Comparison of ENCODE assay signal across 9 mouse cellular contexts in the genomic region with DNA sequence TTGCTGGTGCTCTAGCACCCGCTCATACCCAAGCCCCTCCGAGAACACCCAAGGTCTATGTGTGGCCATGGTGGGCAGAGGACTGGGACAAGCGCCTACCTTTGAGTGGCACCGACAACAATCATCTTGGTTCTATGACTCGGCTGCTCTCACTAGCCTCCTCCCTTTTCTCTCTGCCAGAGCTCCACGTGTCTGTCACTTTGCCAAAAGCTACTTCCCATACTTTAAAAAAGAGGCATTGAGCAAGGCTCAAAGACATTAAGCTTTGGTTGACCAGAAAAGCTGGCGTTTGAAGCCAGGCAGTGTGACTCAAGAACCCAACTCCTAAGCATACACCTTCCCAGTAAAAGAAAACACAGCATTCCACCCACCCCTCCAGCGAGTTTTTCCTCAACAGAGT. TPM values are rescaled to one million over a fixed set of nuclear protein-coding genes. Genes with fewer than 3 reads are reported as not detected.
A peak's percentile ranks its signal among the peaks of the same experiment; 100 is the strongest.
DNase-seq lines count a peak whose midpoint lies in the region; ATAC-seq and TF ChIP-seq lines count a peak whose summit lies in the region.
"Had no signal": no experiment of that assay in that cellular context is flagged by ENCODE, and none has a peak within 500 bp of the region (broad histone marks: within the 10 kb centered on the region; RNA-seq: fewer than 3 reads in every experiment).

No protein-coding gene starts in this region.

- no peaks in the 10 kb centered on the region for H3K9me3 ChIP-seq in forebrain, embryonic 13.5 days (replicated peaks)
- H3K9me3 ChIP-seq in intestine, postnatal 0 days (ENCODE audit: control insufficient read depth), result no peaks in the 10 kb centered on the region
- H3K9me3 ChIP-seq in lung, embryonic 15.5 days, result no peaks in the 10 kb centered on the region

- ATAC-seq in forebrain, embryonic 13.5 days, result 0 out of 2 replicates have a peak, but pooled peaks have one; percentile 14
- no peak for ATAC-seq in intestine, postnatal 0 days
- peak; percentile 16 for ATAC-seq in lung, embryonic 15.5 days (ENCODE audit: borderline replicate concordance, extremely low read depth, low FRiP score, low TSS enrichment)

- DNase-seq in urinary bladder, postnatal 14 days (ENCODE audit: low spot score), result peak; percentile 53
- no peak for DNase-seq in urinary bladder, postnatal 4 days (ENCODE audit: low spot score in 2 of 2)
- DNase-seq in cerebellum, postnatal 25 days, result no peak
- no peak for DNase-seq in retina, postnatal 1 day
- DNase-seq in cerebellum, adult 11 months, result no peak

- H3K4me2 ChIP-seq in forebrain, embryonic 13.5 days, result peak overlapping the region; percentile 88
- peak overlapping the region; percentile 90 for H3K4me2 ChIP-seq in intestine, postnatal 0 days (replicated peaks; ENCODE audit: low read depth)
- peak overlapping the region; percentile 95 for H3K4me2 ChIP-seq in lung, embryonic 15.5 days

- H3K4me1 ChIP-seq in forebrain, embryonic 13.5 days, result peaks cover 29% of the 10 kb centered on the region
- peaks cover 10% of the 10 kb centered on the region; the same call in 1 of the 2 replicates for H3K4me1 ChIP-seq in intestine, postnatal 0 days (replicated peaks; ENCODE audit: control insufficient read depth, insufficient read depth, low read length)
- peaks cover 37% of the 10 kb centered on the region for H3K4me1 ChIP-seq in lung, embryonic 15.5 days

- TF ChIP-seq CTCF in intestine, postnatal 0 days (IDR thresholded peaks at IDR 0.05; ENCODE audit: low read depth), result no peak

- peak overlapping the region; percentile 48; the same call in 1 of the 2 replicates for H3K4me3 ChIP-seq in forebrain, embryonic 13.5 days
- peak overlapping the region; percentile 55 for H3K4me3 ChIP-seq in intestine, postnatal 0 days (ENCODE audit: low read depth, low read length)
- H3K4me3 ChIP-seq in lung, embryonic 15.5 days, result peak overlapping the region; percentile 50

- H3K36me3 ChIP-seq in forebrain, embryonic 13.5 days (ENCODE audit: poor library complexity, severe bottlenecking), result no peaks in the 10 kb centered on the region
- H3K36me3 ChIP-seq in intestine, postnatal 0 days (ENCODE audit: control insufficient read depth, insufficient read depth), result no peaks in the 10 kb centered on the region
- H3K36me3 ChIP-seq in lung, embryonic 15.5 days, result no peaks in the 10 kb centered on the region

- H3K27ac ChIP-seq in forebrain, embryonic 13.5 days, result no peak overlapping the region
- H3K27ac ChIP-seq in intestine, postnatal 0 days (ENCODE audit: low read depth, low read length), result no peak overlapping the region
- H3K27ac ChIP-seq in lung, embryonic 15.5 days, result no peak overlapping the region

- 13% methylated on average over 8 of the region's 8 CpGs for WGBS in forebrain, embryonic 13.5 days
- WGBS in intestine, postnatal 0 days, result 18% methylated on average over 8 of the region's 8 CpGs
- WGBS in lung, embryonic 15.5 days, result 10% methylated on average over 8 of the region's 8 CpGs

- no peak overlapping the region for H3K9ac ChIP-seq in forebrain, embryonic 13.5 days
- no peak overlapping the region for H3K9ac ChIP-seq in intestine, postnatal 0 days (ENCODE audit: low read depth, low read length)
- no peak overlapping the region for H3K9ac ChIP-seq in lung, embryonic 15.5 days

- peaks cover 87% of the 10 kb centered on the region for H3K27me3 ChIP-seq in forebrain, embryonic 13.5 days
- H3K27me3 ChIP-seq in intestine, postnatal 0 days (replicated peaks; ENCODE audit: control insufficient read depth, insufficient read depth, low read length), result peaks cover 51% of the 10 kb centered on the region
- H3K27me3 ChIP-seq in lung, embryonic 15.5 days, result peaks cover 84% of the 10 kb centered on the region

RNA-seq across cellular contexts. Expression of a gene that starts 0.8 kb away (rescaled TPM):
- 0.25 and 0.40 TPM in 2 replicates for polyA plus RNA-seq in forebrain, embryonic 13.5 days (2015; fragmentation: Nextera tagmentation; extraction: Ambion mirVana)
- 12.5 and 14.3 TPM in 2 replicates for polyA plus RNA-seq in intestine, postnatal 0 days (2015; fragmentation: Nextera tagmentation; extraction: Ambion mirVana)
- 0.79 and 1.1 TPM in 2 replicates for polyA plus RNA-seq in lung, embryonic 15.5 days (2015; fragmentation: Nextera tagmentation; extraction: Ambion mirVana)
- polyA plus RNA-seq: limb, embryonic 11.5 days had no signal

RNA-seq across cellular contexts. Expression of a gene that starts 24.6 kb away (rescaled TPM):
- polyA plus RNA-seq in forebrain, embryonic 13.5 days (2015; fragmentation: Nextera tagmentation; extraction: Ambion mirVana), result 1.5 and 1.9 TPM in 2 replicates
- 26.1 and 27.8 TPM in 2 replicates for polyA plus RNA-seq in intestine, postnatal 0 days (2015; fragmentation: Nextera tagmentation; extraction: Ambion mirVana)
- polyA plus RNA-seq in lung, embryonic 15.5 days (2015; fragmentation: Nextera tagmentation; extraction: Ambion mirVana), result 0.81 and 0.87 TPM in 2 replicates
- polyA plus RNA-seq: limb, embryonic 11.5 days had no signal
